Mouse (Mus musculus): Measurements from ENCODE around the gene Epas1. TPM values are rescaled to one million over a fixed set of nuclear protein-coding genes. Genes with fewer than 3 reads are reported as not detected.

The Epas1 gene
- polyA plus RNA-seq, 1 experiment from 2014 or later, result 6.5 TPM

DNA sequence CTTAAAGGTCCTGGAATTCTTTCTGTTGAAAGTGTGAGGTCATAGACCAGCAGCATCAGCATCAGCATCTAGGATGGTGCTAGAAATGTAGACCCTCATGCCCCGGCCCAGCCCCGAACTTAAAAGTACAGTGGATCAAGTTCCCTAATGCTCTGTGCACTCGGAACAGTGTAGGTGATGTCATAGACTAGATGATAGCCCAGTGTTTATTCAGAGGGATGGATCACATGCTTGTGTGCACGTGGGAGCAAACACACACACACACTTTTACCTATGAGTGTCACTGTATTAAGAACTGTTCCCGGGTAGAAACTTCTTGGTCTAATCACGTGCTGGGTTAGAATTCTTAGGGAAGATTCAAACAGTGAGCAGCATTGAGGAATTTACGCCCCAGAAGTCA lies 33.0 kb downstream of the Epas1 start:
- Histone ChIP-seq H3K9ac (ENCODE audit: low read length) (no peak overlapping the region), H3K36me3 (ENCODE audit: control insufficient read depth, insufficient read depth, low read length) (no peaks in the 10 kb centered on the region), H3K4me3 (ENCODE audit: low read depth, low read length) (no peak overlapping the region), H3K27ac (replicated peaks; ENCODE audit: low read depth, low read length) (no peak overlapping the region), H3K9me3 (ENCODE audit: control insufficient read depth, low read length) (no peaks in the 10 kb centered on the region), H3K27me3 (ENCODE audit: control insufficient read depth, insufficient read depth, low read length) (no peaks in the 10 kb centered on the region; the same call in 1 of the 2 replicates), H3K4me2 (ENCODE audit: low read depth, severe bottlenecking) (no peak overlapping the region), H3K4me1 (ENCODE audit: control insufficient read depth, insufficient read depth, low read length) (peaks cover 10% of the 10 kb centered on the region)
- no peak for DNase-seq (ENCODE audit: low spot score)
- WGBS, result 83% methylated on average over 7 of the region's 7 CpGs
- no peak for ATAC-seq (ENCODE audit: insufficient number of reproducible peaks, low FRiP score, low TSS enrichment, low read depth)

DNA sequence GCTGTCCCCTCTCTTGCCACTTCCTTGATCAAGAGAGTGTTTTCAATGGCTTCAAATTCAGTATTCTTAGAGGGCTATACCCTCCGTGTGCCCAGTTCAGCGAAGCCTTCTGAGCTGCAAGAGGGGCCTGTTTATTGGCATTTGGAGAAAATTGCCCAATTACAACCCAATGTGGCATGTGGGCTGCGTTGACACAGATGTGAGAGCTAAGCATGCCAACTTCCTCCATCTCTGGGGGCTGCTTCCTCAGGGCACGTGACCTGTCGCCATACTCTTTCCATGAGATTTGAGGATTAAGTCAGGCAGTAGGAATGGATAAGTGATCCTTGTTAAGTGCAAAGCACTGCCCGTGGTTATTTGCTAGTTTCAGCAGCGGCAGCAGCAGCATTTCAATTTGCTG lies 34.3 kb downstream of the Epas1 start:
- no peaks in the 10 kb centered on the region for H3K36me3 ChIP-seq (ENCODE audit: control insufficient read depth, insufficient read depth, low read length)
- no peak overlapping the region for H3K4me2 ChIP-seq (ENCODE audit: low read depth, severe bottlenecking)
- 47% methylated on average over 7 of the region's 7 CpGs for WGBS
- DNase-seq (ENCODE audit: low spot score), result no peak
- ATAC-seq (ENCODE audit: insufficient number of reproducible peaks, low FRiP score, low TSS enrichment, low read depth), result no peak
- peaks cover 10% of the 10 kb centered on the region for H3K4me1 ChIP-seq (ENCODE audit: control insufficient read depth, insufficient read depth, low read length)
- H3K27me3 ChIP-seq (ENCODE audit: control insufficient read depth, insufficient read depth, low read length), result no peaks in the 10 kb centered on the region; the same call in 1 of the 2 replicates
- no peak overlapping the region for H3K4me3 ChIP-seq (ENCODE audit: low read depth, low read length)
- no peak overlapping the region for H3K9ac ChIP-seq (ENCODE audit: low read length)
- no peak overlapping the region for H3K27ac ChIP-seq (replicated peaks; ENCODE audit: low read depth, low read length)
- H3K9me3 ChIP-seq (ENCODE audit: control insufficient read depth, low read length), result no peaks in the 10 kb centered on the region

DNA sequence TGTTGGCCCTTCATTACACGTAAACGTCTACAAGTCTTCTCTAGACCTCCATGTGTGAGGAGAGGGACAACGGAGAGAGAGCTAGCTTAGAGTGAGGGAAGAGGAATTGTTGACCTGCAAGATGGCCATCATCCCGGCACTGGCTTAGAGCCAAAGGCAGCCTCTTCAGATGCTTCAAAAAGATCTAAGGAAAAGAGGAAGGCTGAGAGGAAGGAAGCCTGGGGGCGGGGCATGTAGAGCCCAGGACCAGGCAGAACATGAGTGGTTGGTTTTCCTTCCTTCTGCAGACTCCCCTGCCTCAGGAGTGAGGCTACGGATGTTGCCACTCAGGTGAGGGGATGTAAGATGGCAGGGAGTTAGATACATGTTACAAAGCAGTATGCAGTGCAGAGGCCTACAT lies 34.8 kb downstream of the Epas1 start:
- no peak for ATAC-seq (ENCODE audit: insufficient number of reproducible peaks, low FRiP score, low TSS enrichment, low read depth)
- Histone ChIP-seq H3K9me3 (ENCODE audit: control insufficient read depth, low read length) (no peaks in the 10 kb centered on the region), H3K4me3 (ENCODE audit: low read depth, low read length) (no peak overlapping the region), H3K9ac (ENCODE audit: low read length) (no peak overlapping the region), H3K36me3 (ENCODE audit: control insufficient read depth, insufficient read depth, low read length) (no peaks in the 10 kb centered on the region), H3K4me1 (ENCODE audit: control insufficient read depth, insufficient read depth, low read length) (peaks cover 10% of the 10 kb centered on the region), H3K27me3 (ENCODE audit: control insufficient read depth, insufficient read depth, low read length) (no peaks in the 10 kb centered on the region; the same call in 1 of the 2 replicates), H3K27ac (replicated peaks; ENCODE audit: low read depth, low read length) (no peak overlapping the region), H3K4me2 (ENCODE audit: low read depth, severe bottlenecking) (no peak overlapping the region)
- DNase-seq (ENCODE audit: low spot score), result no peak
- WGBS, result 69% methylated on average over 6 of the region's 6 CpGs

DNA sequence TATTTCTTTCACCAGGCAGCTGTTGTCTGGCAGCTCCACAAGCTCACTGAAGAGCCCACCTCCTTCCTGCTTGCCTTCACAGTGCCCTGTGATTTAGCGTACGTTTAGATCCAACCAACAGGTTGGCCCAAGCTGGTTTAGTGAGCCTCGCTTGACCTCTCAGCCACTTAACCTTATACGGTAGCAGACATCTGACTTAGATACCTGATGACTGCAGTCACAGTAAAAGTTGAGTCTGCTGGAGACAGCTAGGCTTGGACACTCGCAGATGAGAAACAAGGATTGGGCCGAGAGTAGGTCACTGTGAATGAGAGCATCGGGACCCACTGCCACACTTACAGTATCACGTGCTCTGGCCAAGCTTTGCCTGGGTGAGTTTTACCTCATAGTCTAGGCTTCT lies 38.4 kb downstream of the Epas1 start:
- no peak for DNase-seq (ENCODE audit: low spot score)

DNA sequence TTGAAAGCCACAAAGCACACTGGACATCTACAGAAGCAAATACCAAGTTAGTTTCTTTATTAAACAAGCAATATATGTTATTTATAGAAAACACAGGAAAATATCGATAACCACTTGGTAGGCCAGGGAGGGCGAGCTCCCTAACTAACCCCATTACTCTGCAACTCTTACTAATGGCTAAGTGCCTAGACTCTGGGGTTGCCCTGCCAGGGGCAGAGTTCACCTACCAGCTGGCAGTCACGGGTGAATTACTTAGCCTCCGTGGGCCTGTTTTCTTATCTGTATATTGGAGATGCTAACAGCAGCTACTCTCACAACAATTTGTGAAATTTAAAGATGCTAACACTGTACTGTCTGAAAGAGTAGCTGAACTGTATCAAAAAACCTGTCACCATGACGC lies 42.3 kb downstream of the Epas1 start:
- no peak for DNase-seq (ENCODE audit: low spot score)
- Histone ChIP-seq H3K4me1 (ENCODE audit: control insufficient read depth, insufficient read depth, low read length) (no peaks in the 10 kb centered on the region), H3K4me3 (ENCODE audit: low read depth, low read length) (no peak overlapping the region), H3K27me3 (ENCODE audit: control insufficient read depth, insufficient read depth, low read length) (no peaks in the 10 kb centered on the region), H3K27ac (replicated peaks; ENCODE audit: low read depth, low read length) (no peak overlapping the region), H3K4me2 (ENCODE audit: low read depth, severe bottlenecking) (no peak overlapping the region), H3K36me3 (ENCODE audit: control insufficient read depth, insufficient read depth, low read length) (no peaks in the 10 kb centered on the region), H3K9me3 (ENCODE audit: control insufficient read depth, low read length) (no peaks in the 10 kb centered on the region), H3K9ac (ENCODE audit: low read length) (no peak overlapping the region)
- WGBS, result 80% methylated on average over 5 of the region's 5 CpGs
- no peak for ATAC-seq (ENCODE audit: insufficient number of reproducible peaks, low FRiP score, low TSS enrichment, low read depth)

More for the DNA sequence above, 38.4 kb downstream of the Epas1 start:
- no peaks in the 10 kb centered on the region for H3K27me3 ChIP-seq (ENCODE audit: control insufficient read depth, insufficient read depth, low read length)
- no peak overlapping the region for H3K4me3 ChIP-seq (ENCODE audit: low read depth, low read length)
- H3K36me3 ChIP-seq (ENCODE audit: control insufficient read depth, insufficient read depth, low read length), result no peaks in the 10 kb centered on the region
- no peak overlapping the region for H3K27ac ChIP-seq (replicated peaks; ENCODE audit: low read depth, low read length)
- 83% methylated on average over 8 of the region's 8 CpGs for WGBS
- no peaks in the 10 kb centered on the region for H3K9me3 ChIP-seq (ENCODE audit: control insufficient read depth, low read length)
- H3K4me1 ChIP-seq (ENCODE audit: control insufficient read depth, insufficient read depth, low read length), result peaks cover 3% of the 10 kb centered on the region; the same call in 1 of the 2 replicates
- no peak overlapping the region for H3K4me2 ChIP-seq (ENCODE audit: low read depth, severe bottlenecking)
- ATAC-seq (ENCODE audit: insufficient number of reproducible peaks, low FRiP score, low TSS enrichment, low read depth), result no peak
- no peak overlapping the region for H3K9ac ChIP-seq (ENCODE audit: low read length)

DNA sequence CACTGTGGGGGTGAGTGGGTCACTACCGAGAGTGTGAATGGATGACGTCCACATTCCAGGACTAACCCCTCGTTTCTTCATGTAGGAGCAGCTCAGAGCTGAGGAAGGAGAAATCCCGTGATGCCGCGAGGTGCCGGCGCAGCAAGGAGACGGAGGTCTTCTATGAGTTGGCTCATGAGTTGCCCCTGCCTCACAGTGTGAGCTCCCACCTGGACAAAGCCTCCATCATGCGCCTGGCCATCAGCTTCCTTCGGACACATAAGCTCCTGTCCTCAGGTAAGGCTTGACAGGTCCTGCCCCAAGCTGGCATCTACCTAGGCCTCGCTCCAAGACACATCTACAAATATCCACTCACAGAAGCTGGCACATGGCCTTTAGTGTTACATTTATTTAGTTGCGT lies 43.5 kb downstream of the Epas1 start:
- 93% methylated on average over 13 of the region's 13 CpGs for WGBS
- H3K27me3 ChIP-seq (ENCODE audit: control insufficient read depth, insufficient read depth, low read length), result no peaks in the 10 kb centered on the region
- no peaks in the 10 kb centered on the region for H3K4me1 ChIP-seq (ENCODE audit: control insufficient read depth, insufficient read depth, low read length)
- H3K27ac ChIP-seq (replicated peaks; ENCODE audit: low read depth, low read length), result no peak overlapping the region
- no peak overlapping the region for H3K4me3 ChIP-seq (ENCODE audit: low read depth, low read length)
- ATAC-seq (ENCODE audit: insufficient number of reproducible peaks, low FRiP score, low TSS enrichment, low read depth) (no peak), DNase-seq (ENCODE audit: low spot score) (no peak)
- no peaks in the 10 kb centered on the region for H3K9me3 ChIP-seq (ENCODE audit: control insufficient read depth, low read length)
- no peaks in the 10 kb centered on the region for H3K36me3 ChIP-seq (ENCODE audit: control insufficient read depth, insufficient read depth, low read length)
- H3K9ac ChIP-seq (ENCODE audit: low read length), result no peak overlapping the region
- no peak overlapping the region for H3K4me2 ChIP-seq (ENCODE audit: low read depth, severe bottlenecking)

DNA sequence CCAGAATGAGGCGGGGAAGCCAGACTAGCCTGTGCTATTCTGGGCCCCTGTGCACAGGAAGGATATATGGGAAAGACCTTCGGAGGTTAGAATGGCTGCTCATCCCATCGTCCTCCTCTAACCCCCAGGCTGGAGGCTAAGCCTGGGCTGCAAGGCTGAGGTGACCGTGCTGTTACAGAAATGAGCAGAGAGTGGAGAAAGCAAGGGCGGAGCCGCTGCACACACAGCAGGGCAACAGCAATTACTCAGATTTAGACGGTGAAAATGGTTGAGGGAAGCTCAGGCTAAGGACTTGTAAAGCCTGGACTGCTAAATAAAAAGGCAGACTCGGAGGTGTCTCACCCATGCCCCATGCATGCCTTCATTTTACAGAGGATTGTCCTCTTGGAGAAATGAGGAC lies 45.0 kb downstream of the Epas1 start:
- no peaks in the 10 kb centered on the region for H3K27me3 ChIP-seq (ENCODE audit: control insufficient read depth, insufficient read depth, low read length)
- no peak for ATAC-seq (ENCODE audit: insufficient number of reproducible peaks, low FRiP score, low TSS enrichment, low read depth)

DNA sequence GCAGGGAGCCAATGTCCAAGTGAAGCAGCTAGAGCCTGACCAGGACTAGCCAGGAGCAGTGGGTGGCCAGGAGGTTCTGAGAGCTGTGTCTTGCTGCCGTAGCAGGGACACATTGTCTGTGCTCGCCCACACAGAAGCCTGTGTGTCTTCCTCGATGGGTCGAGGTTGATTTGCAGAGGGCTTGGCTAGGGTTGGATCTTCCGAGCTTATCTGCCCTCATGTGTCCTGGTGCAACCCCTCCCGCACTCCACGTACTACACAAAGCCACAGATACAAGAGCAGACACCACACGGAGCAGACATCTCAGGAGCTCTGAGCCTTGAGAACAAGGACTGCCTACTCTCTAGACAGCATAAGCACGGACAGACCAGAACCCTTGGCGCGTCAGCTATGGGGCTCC lies 45.5 kb downstream of the Epas1 start:
- no peaks in the 10 kb centered on the region for H3K36me3 ChIP-seq (ENCODE audit: control insufficient read depth, insufficient read depth, low read length)
- ATAC-seq (ENCODE audit: insufficient number of reproducible peaks, low FRiP score, low TSS enrichment, low read depth), result no peak
- H3K4me1 ChIP-seq (ENCODE audit: control insufficient read depth, insufficient read depth, low read length), result no peaks in the 10 kb centered on the region
- no peak overlapping the region for H3K9ac ChIP-seq (ENCODE audit: low read length)
- H3K27ac ChIP-seq (replicated peaks; ENCODE audit: low read depth, low read length), result no peak overlapping the region
- H3K4me3 ChIP-seq (ENCODE audit: low read depth, low read length), result no peak overlapping the region
- H3K4me2 ChIP-seq (ENCODE audit: low read depth, severe bottlenecking), result no peak overlapping the region
- H3K27me3 ChIP-seq (ENCODE audit: control insufficient read depth, insufficient read depth, low read length), result no peaks in the 10 kb centered on the region
- WGBS, result 87% methylated on average over 11 of the region's 11 CpGs
- no peaks in the 10 kb centered on the region for H3K9me3 ChIP-seq (ENCODE audit: control insufficient read depth, low read length)
- no peak for DNase-seq (ENCODE audit: low spot score)

More for the DNA sequence above, 45.0 kb downstream of the Epas1 start:
- H3K9ac ChIP-seq (ENCODE audit: low read length), result no peak overlapping the region
- 59% methylated on average over 8 of the region's 8 CpGs for WGBS
- no peak for DNase-seq (ENCODE audit: low spot score)
- no peak overlapping the region for H3K4me2 ChIP-seq (ENCODE audit: low read depth, severe bottlenecking)
- H3K9me3 ChIP-seq (ENCODE audit: control insufficient read depth, low read length), result no peaks in the 10 kb centered on the region
- H3K4me1 ChIP-seq (ENCODE audit: control insufficient read depth, insufficient read depth, low read length), result no peaks in the 10 kb centered on the region
- no peaks in the 10 kb centered on the region for H3K36me3 ChIP-seq (ENCODE audit: control insufficient read depth, insufficient read depth, low read length)
- H3K27ac ChIP-seq (replicated peaks; ENCODE audit: low read depth, low read length), result no peak overlapping the region
- no peak overlapping the region for H3K4me3 ChIP-seq (ENCODE audit: low read depth, low read length)

DNA sequence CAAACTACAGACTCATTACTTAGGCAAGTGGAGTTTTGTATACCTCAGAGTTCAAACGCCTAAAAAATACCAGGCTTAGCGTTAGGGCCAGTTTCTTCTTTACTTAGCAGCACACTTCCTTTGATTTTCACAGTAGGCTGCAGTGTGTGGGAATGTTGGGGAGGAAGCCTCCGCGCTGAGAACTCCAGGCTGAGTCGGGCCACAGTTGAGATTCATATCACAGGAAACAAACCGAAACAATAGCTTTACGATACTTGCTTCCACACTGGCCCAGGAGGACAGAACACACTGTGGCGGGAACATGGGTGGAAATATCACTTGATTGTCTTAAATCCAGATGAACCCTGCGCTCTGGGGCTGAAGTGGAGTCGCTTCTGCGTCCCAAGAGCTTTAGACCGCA lies 47.0 kb downstream of the Epas1 start:
- Histone ChIP-seq H3K4me1 (ENCODE audit: control insufficient read depth, insufficient read depth, low read length) (no peaks in the 10 kb centered on the region), H3K9me3 (ENCODE audit: control insufficient read depth, low read length) (no peaks in the 10 kb centered on the region), H3K27me3 (ENCODE audit: control insufficient read depth, insufficient read depth, low read length) (no peaks in the 10 kb centered on the region), H3K36me3 (ENCODE audit: control insufficient read depth, insufficient read depth, low read length) (no peaks in the 10 kb centered on the region), H3K4me2 (ENCODE audit: low read depth, severe bottlenecking) (no peak overlapping the region), H3K4me3 (ENCODE audit: low read depth, low read length) (no peak overlapping the region), H3K9ac (ENCODE audit: low read length) (no peak overlapping the region), H3K27ac (replicated peaks; ENCODE audit: low read depth, low read length) (no peak overlapping the region)
- no peak for ATAC-seq (ENCODE audit: insufficient number of reproducible peaks, low FRiP score, low TSS enrichment, low read depth)
- 72% methylated on average over 12 of the region's 12 CpGs for WGBS
- no peak for DNase-seq (ENCODE audit: low spot score)
